Mouse (Mus musculus): Measurements from ENCODE around the gene Myh10.

DNA sequence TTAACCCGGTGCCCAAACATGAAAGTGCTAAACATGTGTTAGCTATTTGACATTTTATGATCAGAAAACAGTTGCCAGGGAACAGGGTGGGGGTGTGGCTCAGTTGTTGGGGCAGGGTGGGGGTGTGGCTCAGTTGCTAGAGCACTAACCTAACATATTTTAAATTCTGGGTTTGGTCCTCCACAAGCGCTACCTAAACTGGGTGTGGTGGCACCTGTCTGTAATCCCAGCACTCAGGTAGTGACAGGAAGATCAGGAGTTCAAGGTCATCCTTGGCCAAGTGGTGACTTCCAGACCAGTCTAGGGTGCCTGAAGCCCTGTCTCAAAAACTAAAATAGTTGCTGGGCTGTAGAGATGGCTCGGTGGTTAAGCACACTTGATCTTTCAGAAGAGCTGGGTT lies 17.3 kb upstream of the Myh10 start:
- TF ChIP-seq POLR2A (IDR thresholded peaks at IDR 0.05; ENCODE audit: low read depth, low read length) = no peak
- TF ChIP-seq CTCF (IDR thresholded peaks at IDR 0.05; ENCODE audit: extremely low read depth, insufficient read length, insufficient replicate concordance, low read depth, low read length) = no peak

Measured in small intestine, adult 2 months (tissue).